8 mouse cellular contexts compared by ENCODE assay signal in genomic region chr17:28369056-28369455, GRCm38 (mm10). TPM values are rescaled to one million over a fixed set of nuclear protein-coding genes. Genes with fewer than 3 reads are reported as not detected.
"Had no signal": no experiment of that assay in that cellular context is flagged by ENCODE, and none has a peak within 500 bp of the region (broad histone marks: within the 10 kb centered on the region; RNA-seq: fewer than 3 reads in every experiment).

No protein-coding gene starts in this region.

- H3K9ac ChIP-seq: hindbrain, embryonic 15.5 days; kidney, embryonic 15.5 days; limb, embryonic 15.5 days; liver, embryonic 12.5 days; neural tube, embryonic 15.5 days had no signal

- H3K36me3 ChIP-seq: hindbrain, embryonic 15.5 days; kidney, embryonic 15.5 days; limb, embryonic 15.5 days; liver, embryonic 12.5 days; midbrain, embryonic 10.5 days; neural tube, embryonic 15.5 days had no signal

- H3K27ac ChIP-seq: hindbrain, embryonic 15.5 days; kidney, embryonic 15.5 days; limb, embryonic 15.5 days; liver, embryonic 12.5 days; midbrain, embryonic 10.5 days; neural tube, embryonic 15.5 days had no signal

- H3K4me2 ChIP-seq: hindbrain, embryonic 15.5 days; kidney, embryonic 15.5 days; limb, embryonic 15.5 days; neural tube, embryonic 15.5 days had no signal

- H3K9me3 ChIP-seq: hindbrain, embryonic 15.5 days; kidney, embryonic 15.5 days; limb, embryonic 15.5 days; liver, embryonic 12.5 days; midbrain, embryonic 10.5 days; neural tube, embryonic 15.5 days had no signal

- H3K4me3 ChIP-seq: hindbrain, embryonic 15.5 days; kidney, embryonic 15.5 days; limb, embryonic 15.5 days; liver, embryonic 12.5 days; midbrain, embryonic 10.5 days; myocyte; neural tube, embryonic 15.5 days had no signal

RNA-seq across cellular contexts. Expression of gene Tulp1, which starts 4.0 kb away (rescaled TPM):
- polyA plus RNA-seq: liver, embryonic 16.5 days; myocyte had no signal
